In the genomic region with DNA sequence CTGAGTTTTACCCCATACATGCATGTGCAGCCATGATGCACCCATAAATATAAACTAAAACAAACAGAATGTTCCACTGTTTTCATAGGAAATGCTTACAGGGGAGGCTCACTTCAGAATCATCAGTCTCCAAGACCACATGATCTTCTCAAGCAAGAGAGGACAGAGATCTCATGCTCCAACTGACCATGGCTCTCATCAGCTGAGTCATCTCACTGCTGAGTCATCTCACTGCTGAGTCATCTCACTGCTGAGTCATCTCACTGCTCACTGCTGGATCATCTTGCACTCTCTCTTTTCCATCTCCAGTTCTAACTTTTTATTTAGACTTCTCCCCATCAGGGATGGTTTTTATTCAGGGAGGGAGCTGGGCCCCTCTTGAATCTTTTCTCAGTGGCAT, we compare ENCODE assay signal across 27 mouse cellular contexts. TPM values are rescaled to one million over a fixed set of nuclear protein-coding genes. Genes with fewer than 3 reads are reported as not detected.
A peak's percentile ranks its signal among the peaks of the same experiment; 100 is the strongest.
DNase-seq lines count a peak whose midpoint lies in the region; ATAC-seq and TF ChIP-seq lines count a peak whose summit lies in the region.
"Had no signal": no experiment of that assay in that cellular context is flagged by ENCODE, and none has a peak within 500 bp of the region (broad histone marks: within the 10 kb centered on the region; RNA-seq: fewer than 3 reads in every experiment).

No protein-coding gene starts in this region.

- H3K27me3 ChIP-seq in midbrain, postnatal 0 days (ENCODE audit: insufficient read depth, low read length): no peaks in the 10 kb centered on the region
- H3K27me3 ChIP-seq: hindbrain, embryonic 13.5 days; midbrain, embryonic 12.5 days; neural tube, embryonic 12.5 days had no signal

- no peaks in the 10 kb centered on the region for H3K36me3 ChIP-seq in midbrain, postnatal 0 days (ENCODE audit: insufficient read depth, low read length)
- H3K36me3 ChIP-seq: hindbrain, embryonic 13.5 days; limb, embryonic 10.5 days; midbrain, embryonic 12.5 days; neural tube, embryonic 12.5 days had no signal

- no peaks in the 10 kb centered on the region; the same call in 1 of the 2 replicates for H3K9me3 ChIP-seq in midbrain, postnatal 0 days (ENCODE audit: low read length)
- H3K9me3 ChIP-seq: limb, embryonic 10.5 days; neural tube, embryonic 12.5 days had no signal

- peak; percentile 15 to 73 for DNase-seq in adrenal gland, adult (ENCODE audit: inconsistent age in 2 of 2, low spot score in 1 of 2)
- DNase-seq in adrenal gland, postnatal 4 days (ENCODE audit: low spot score in 2 of 2): no peak
- DNase-seq in right cerebral cortex, adult 18-20 months: peak; percentile 31
- no peak for DNase-seq in right cerebral cortex, postnatal 4 days
- DNase-seq in adrenal gland, postnatal 10 days: peak; percentile 20
- DNase-seq in midbrain, postnatal 0 days (ENCODE audit: low spot score): no peak
- no peak for DNase-seq in thymus, postnatal 25 days
- no peak for DNase-seq in heart, postnatal 4 days
- DNase-seq: cerebellum, adult 9-10 months; heart, postnatal 10 days; kidney, adult 9 months; kidney, postnatal 25 days; lung, embryonic 14.5 days; lung, postnatal 4 days had no signal

- no peak for ATAC-seq in midbrain, postnatal 0 days (ENCODE audit: low FRiP score)
- ATAC-seq: forebrain, embryonic 14.5 days; inflammation-experienced regulatory T-cells, adult 6 months had no signal

- no peak overlapping the region for H3K4me3 ChIP-seq in midbrain, postnatal 0 days (ENCODE audit: low read depth, low read length)
- H3K4me3 ChIP-seq: hindbrain, embryonic 13.5 days; left cerebral cortex, adult 2 months; limb, embryonic 10.5 days; midbrain, embryonic 12.5 days; neural tube, embryonic 12.5 days had no signal

- TF ChIP-seq CTCF in midbrain, postnatal 0 days (IDR thresholded peaks at IDR 0.05): no peak

- no peak overlapping the region for H3K27ac ChIP-seq in midbrain, postnatal 0 days (ENCODE audit: low read depth, low read length)
- H3K27ac ChIP-seq: hindbrain, embryonic 13.5 days; left cerebral cortex, adult 2 months; limb, embryonic 10.5 days; midbrain, embryonic 12.5 days; neural tube, embryonic 12.5 days had no signal

- H3K4me2 ChIP-seq in midbrain, postnatal 0 days (ENCODE audit: low read depth, low read length, poor library complexity, severe bottlenecking): no peak overlapping the region
- H3K4me2 ChIP-seq: heart, embryonic 11.5 days; hindbrain, embryonic 13.5 days; liver, embryonic 11.5 days; lung, embryonic 14.5 days; midbrain, embryonic 12.5 days; neural tube, embryonic 12.5 days had no signal

- no peak overlapping the region for H3K9ac ChIP-seq in midbrain, postnatal 0 days (replicated peaks; ENCODE audit: low read length, poor library complexity, severe bottlenecking)
- H3K9ac ChIP-seq: hindbrain, embryonic 13.5 days; lung, embryonic 14.5 days; midbrain, embryonic 12.5 days; neural tube, embryonic 12.5 days had no signal

- no peaks in the 10 kb centered on the region for H3K4me1 ChIP-seq in midbrain, postnatal 0 days (ENCODE audit: insufficient read depth, low read length)
- H3K4me1 ChIP-seq: hindbrain, embryonic 13.5 days; limb, embryonic 10.5 days; midbrain, embryonic 12.5 days; neural tube, embryonic 12.5 days had no signal

RNA-seq across cellular contexts. Expression of a gene that starts 8.6 kb away (rescaled TPM):
- total RNA-seq in adrenal gland, postnatal 4 days (2021): 1 to 10 TPM in 1 of 2 experiments, not detected in 1; 1.8 TPM
- total RNA-seq in adrenal gland, postnatal 10 days (2021): 1 to 10 TPM; 1.8 to 2.9 TPM
- 0.16 TPM in 1 of 2 replicates, not detected in the other for total RNA-seq in midbrain, postnatal 0 days (2014; rRNA removed)
- 0.12 TPM in 1 of 2 replicates, not detected in the other for polyA plus RNA-seq in midbrain, postnatal 0 days (2015; fragmentation: Nextera tagmentation; extraction: Ambion mirVana)
- not detected for total RNA-seq in heart, postnatal 4 days (2021)
- total RNA-seq: gastrocnemius, postnatal 4 days; heart, postnatal 10 days; layer of hippocampus, adult 8-10 months; left cerebral cortex, adult 2 months had no signal
- polyA plus RNA-seq: cortical plate, adult 2 months; embryonic facial prominence, embryonic 11.5 days; forebrain, embryonic 14.5 days; hindbrain, embryonic 13.5 days; inflammation-experienced regulatory T-cells, adult 6 months; limb, embryonic 10.5 days; liver, embryonic 11.5 days; lung, embryonic 14.5 days; midbrain, embryonic 12.5 days; neural tube, embryonic 12.5 days had no signal

RNA-seq across cellular contexts. Expression of a gene that starts 35.0 kb away (rescaled TPM):
- total RNA-seq in adrenal gland, postnatal 4 days (2021): 1 to 10 TPM in 1 of 2 experiments, not detected in 1; 2.9 TPM
- 1 to 10 TPM; 2.0 to 6.2 TPM for total RNA-seq in adrenal gland, postnatal 10 days (2021)
- 5.7 and 13.5 TPM in 2 replicates for total RNA-seq in midbrain, postnatal 0 days (2014; rRNA removed)
- polyA plus RNA-seq in midbrain, postnatal 0 days (2015; fragmentation: Nextera tagmentation; extraction: Ambion mirVana): 0.54 and 1.4 TPM in 2 replicates
- not detected for total RNA-seq in heart, postnatal 4 days (2021)
- total RNA-seq: gastrocnemius, postnatal 4 days; layer of hippocampus, adult 8-10 months; left cerebral cortex, adult 2 months had no signal
- polyA plus RNA-seq: embryonic facial prominence, embryonic 11.5 days; heart, embryonic 11.5 days; inflammation-experienced regulatory T-cells, adult 6 months; limb, embryonic 10.5 days; liver, embryonic 11.5 days; lung, embryonic 14.5 days; midbrain, embryonic 12.5 days had no signal

RNA-seq across cellular contexts. Expression of a gene that starts 43.2 kb away (rescaled TPM):
- not detected for total RNA-seq in adrenal gland, postnatal 4 days (2021)
- not detected for total RNA-seq in adrenal gland, postnatal 10 days (2021)
- total RNA-seq in midbrain, postnatal 0 days (2014; rRNA removed): 1.3 TPM in 1 of 2 replicates, not detected in the other
- polyA plus RNA-seq in midbrain, postnatal 0 days (2015; fragmentation: Nextera tagmentation; extraction: Ambion mirVana): 0.64 and 0.67 TPM in 2 replicates
- total RNA-seq in heart, postnatal 4 days (2021): not detected
- total RNA-seq: gastrocnemius, postnatal 4 days; heart, postnatal 10 days; layer of hippocampus, adult 8-10 months; left cerebral cortex, adult 2 months had no signal
- polyA plus RNA-seq: cortical plate, adult 2 months; embryonic facial prominence, embryonic 11.5 days; heart, embryonic 11.5 days; inflammation-experienced regulatory T-cells, adult 6 months; limb, embryonic 10.5 days; liver, embryonic 11.5 days; lung, embryonic 14.5 days had no signal

Comparison
In these comparisons a context has a peak if more than half of its experiments do, and no peak if none do; other contexts are left out.
1. DNase-seq: peak in adrenal gland, adult (2 of 2), right cerebral cortex, adult 18-20 months (single experiment) and adrenal gland, postnatal 10 days (single experiment); none in adrenal gland, postnatal 4 days (0 of 2), right cerebral cortex, postnatal 4 days (single experiment), midbrain, postnatal 0 days (single experiment), thymus, postnatal 25 days (single experiment) and heart, postnatal 4 days (single experiment).